Comparison of ENCODE assay signal across 8 mouse cellular contexts in the genomic region with DNA sequence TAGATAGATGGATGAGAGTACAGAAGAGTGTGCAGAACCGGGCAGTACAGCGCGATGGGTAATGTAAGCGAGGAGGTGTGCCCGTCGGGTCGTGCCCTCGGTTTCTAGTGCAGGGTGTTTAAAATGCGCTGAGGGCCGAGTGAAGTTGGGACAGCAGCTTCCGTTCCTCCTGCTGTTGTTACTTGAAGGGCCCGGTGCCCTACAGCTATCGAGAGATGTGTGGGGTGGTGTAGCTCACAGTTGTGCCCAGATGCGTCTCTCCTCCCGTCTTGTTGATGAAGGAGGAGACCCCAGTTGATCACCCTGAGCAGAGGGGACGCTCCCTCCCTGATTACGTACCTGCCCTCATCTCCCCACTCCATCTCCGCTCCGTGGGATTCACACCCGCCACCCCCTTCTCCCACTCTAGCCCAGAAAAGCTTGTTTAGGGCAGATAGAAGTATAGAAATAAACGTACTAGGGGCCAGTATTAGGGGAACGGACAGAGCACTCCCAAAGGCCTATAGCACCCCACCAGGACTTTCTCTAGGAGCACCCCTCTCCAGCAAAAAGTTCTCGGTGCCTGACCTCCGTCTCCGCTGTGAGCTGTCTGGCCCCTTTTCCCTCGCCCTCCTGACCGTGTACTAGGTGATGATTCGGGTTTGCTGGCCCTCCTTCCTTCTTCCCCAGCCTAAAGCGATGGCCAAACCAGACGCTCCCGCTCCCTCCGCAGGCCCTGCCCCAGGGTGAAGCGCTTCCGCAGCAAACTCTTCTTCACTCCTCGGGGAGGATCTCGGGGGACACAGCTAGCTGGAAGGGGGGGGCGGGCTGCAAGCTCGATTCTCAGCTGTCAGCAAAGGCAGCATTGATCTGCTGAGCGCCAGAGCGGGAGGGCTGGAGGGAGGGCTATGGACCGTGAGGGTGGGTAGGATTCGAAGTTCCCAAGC. TPM values are rescaled to one million over a fixed set of nuclear protein-coding genes. Genes with fewer than 3 reads are reported as not detected.
DNase-seq lines count a peak whose midpoint lies in the region; ATAC-seq and TF ChIP-seq lines count a peak whose summit lies in the region.

Gene Kcnq4 (minus strand): TSS at position 672 of the 926 bp plus-strand sequence.

- H3K9me3 ChIP-seq in ES-E14 (ENCODE audit: control insufficient read depth, insufficient read depth, low read depth, low read length): no peaks in the 10 kb centered on the region

- H3K27ac ChIP-seq in ES-E14 (ENCODE audit: insufficient read depth, low read depth, low read length, poor library complexity, severe bottlenecking): no peak within 1 kb of the TSS

- in situ Hi-C loops in ES-E14 (cut with MboI; ENCODE audit: low sequenced_read_pairs in 2 of 2, unreplicated experiment in 2 of 2): no loop called here

- intact Hi-C loops in heart, postnatal 14 days (cut with DNase I): no loop called here

- DNase-seq in heart, adult 11 months: peak; percentile 92
- no peak for DNase-seq in heart, postnatal 14 days
- DNase-seq in ES-E14 (ENCODE audit: low read depth, low spot score): no peak
- DNase-seq in gastrocnemius, postnatal 4 days (ENCODE audit: low spot score in 2 of 2): peak in 1 of 2 experiments; percentile 11
- no peak for DNase-seq in spleen, postnatal 10 days (ENCODE audit: low spot score in 2 of 2)
- no peak for DNase-seq in adrenal gland, postnatal 14 days
- DNase-seq in thymus, postnatal 14 days: no peak

- H3K4me3 ChIP-seq in ES-E14 (ENCODE audit: insufficient read depth in 1 of 2, low read depth in 1 of 2, low read length in 2 of 2, poor library complexity in 1 of 2, severe bottlenecking in 1 of 2): peak within 1 kb of the TSS; percentile 68 to 88

- no peaks in the 10 kb centered on the region for H3K36me3 ChIP-seq in ES-E14 (ENCODE audit: control insufficient read depth, insufficient read depth, low read length, poor library complexity, severe bottlenecking)

- H3K9ac ChIP-seq in ES-E14 (ENCODE audit: insufficient read depth, low read depth, low read length, poor library complexity, severe bottlenecking): peak within 1 kb of the TSS; percentile 64

- H3K4me1 ChIP-seq in ES-E14 (ENCODE audit: control insufficient read depth in 2 of 2, insufficient read depth in 2 of 2, low read length in 2 of 2, poor library complexity in 1 of 2): peaks cover 0 to 10% of the 10 kb centered on the region in 2 experiments; a peak in 2 of 4 replicates

- peak; percentile 15 for ATAC-seq in megakaryocyte progenitor cell, adult 5-6 weeks (replicated peaks; ENCODE audit: poor library complexity)

TF ChIP-seq in ES-E14, 5 proteins besides CTCF, POLR2A, EP300 and RAD21:
- TF ChIP-seq ZC3H11A (IDR thresholded peaks at IDR 0.05; ENCODE audit: borderline replicate concordance, low read depth, low read length) (no peak), MAFK (IDR thresholded peaks at IDR 0.05; ENCODE audit: insufficient read depth, low read depth, low read length) (no peak), ZNF384 (IDR thresholded peaks at IDR 0.05; ENCODE audit: low read depth, low read length) (no peak), CHD2 (IDR thresholded peaks at IDR 0.05; ENCODE audit: low read depth, low read length) (no peak), HCFC1 (IDR thresholded peaks at IDR 0.05; ENCODE audit: borderline replicate concordance, insufficient read depth, low read length) (no peak)
TF ChIP-seq in ES-E14: peak in this region for 0.

RNA-seq across cellular contexts. Expression of gene Kcnq4, which starts in this region (rescaled TPM):
- total RNA-seq in heart, postnatal 14 days (2021): 1 to 10 TPM; 2.8 to 4.0 TPM
- 0.45 and 0.74 TPM in 2 replicates for total RNA-seq in ES-E14 (2012; rRNA removed)
- 10 to 100 TPM; 30.5 to 37.8 TPM for total RNA-seq in gastrocnemius, postnatal 4 days (2021)
- not detected in 2 replicates for total RNA-seq in megakaryocyte progenitor cell, adult 5-6 weeks (2015)
- not detected in 2 replicates for total RNA-seq in megakaryocyte progenitor cell, adult 5-6 weeks (2017)
- 3.1 and 4.2 TPM in 2 replicates for total RNA-seq in adrenal gland, postnatal 14 days (2021)

Comparison
In these comparisons a context has a peak if more than half of its experiments do, and no peak if none do; other contexts are left out.
1. Peak in ATAC-seq in megakaryocyte progenitor cell, adult 5-6 weeks; RNA of the gene not detected or under 1 TPM.